Mouse (Mus musculus) G1E-ER4 (cell line): ENCODE data around the gene Vcl. TPM values are rescaled to one million over a fixed set of nuclear protein-coding genes. Genes with fewer than 3 reads are reported as not detected.

Experiments used
- GATA1 ChIP-seq: IDR thresholded peaks from one replicate; pipeline ENCODE4 v1.8.0; 2012; ENCODE audit warnings: low read length, inconsistent platforms
- polyA plus RNA-seq: library from polyadenylated mRNA; stranded (reverse); fragments of >175 nt; gene quantifications from 2 replicates; pipeline ENCODE4 v1.2.3, GENCODE M21; 2012

The Vcl gene
- polyA plus RNA-seq, 1 experiment: 14.2 TPM

GRCm38 (mm10) chr14:21029025-21029659 lies 99.9 kb downstream of the Vcl start:
- TF ChIP-seq GATA1: no peak

GRCm38 (mm10) chr14:21031783-21032511 lies 102.7 kb downstream of the Vcl start:
- no peak for TF ChIP-seq GATA1

- TF ChIP-seq GATA1: no peak
Observed at GRCm38 (mm10) chr14:21034271-21034670, 105.1 kb downstream of the Vcl start.

- TF ChIP-seq GATA1: no peak
Observed at GRCm38 (mm10) chr14:21034791-21035190, 105.6 kb downstream of the Vcl start.

GRCm38 (mm10) chr14:21039077-21039476 lies 109.9 kb downstream of the Vcl start:
- TF ChIP-seq GATA1: no peak

GRCm38 (mm10) chr14:21039623-21040022 lies 110.4 kb downstream of the Vcl start:
- TF ChIP-seq GATA1: no peak

- TF ChIP-seq GATA1: no peak
Observed at GRCm38 (mm10) chr14:21047840-21048239, 118.6 kb downstream of the Vcl start.

- no peak for TF ChIP-seq GATA1
Observed at GRCm38 (mm10) chr14:21048879-21049278, 119.7 kb downstream of the Vcl start.

GRCm38 (mm10) chr14:21050734-21051133 lies 121.5 kb downstream of the Vcl start:
- no peak for TF ChIP-seq GATA1

GRCm38 (mm10) chr14:21051380-21052111 lies 122.3 kb downstream of the Vcl start:
- no peak for TF ChIP-seq GATA1

- no peak for TF ChIP-seq GATA1
Observed at GRCm38 (mm10) chr14:21052112-21052780, 123.0 kb downstream of the Vcl start, which contains the start of the genes Ap3m1 and Adk. Ap3m1 (minus strand) TSS chr14:21052508. Adk (plus strand) TSS chr14:21052574.

- no peak for TF ChIP-seq GATA1
Observed at GRCm38 (mm10) chr14:21052781-21053130, 123.6 kb downstream of the Vcl start.

- TF ChIP-seq GATA1: no peak
Observed at GRCm38 (mm10) chr14:21053151-21053550, 124.0 kb downstream of the Vcl start.

GRCm38 (mm10) chr14:21053586-21053985 lies 124.4 kb downstream of the Vcl start:
- TF ChIP-seq GATA1: no peak

- TF ChIP-seq GATA1: no peak
Observed at GRCm38 (mm10) chr14:21058972-21059371, 129.8 kb downstream of the Vcl start.
